Mouse (Mus musculus): ENCODE measurements around the gene Gm11487. TPM values are rescaled to one million over a fixed set of nuclear protein-coding genes. Genes with fewer than 3 reads are reported as not detected.
"Not testable (repeated sequence)": the region's sequence is repeated elsewhere in the genome, so short reads cannot be mapped to it uniquely, and the experiment has no call there.

The Gm11487 gene
- polyA plus RNA-seq (2015; fragmentation: Nextera tagmentation; extraction: Ambion mirVana): not detected in 2 replicates

DNA sequence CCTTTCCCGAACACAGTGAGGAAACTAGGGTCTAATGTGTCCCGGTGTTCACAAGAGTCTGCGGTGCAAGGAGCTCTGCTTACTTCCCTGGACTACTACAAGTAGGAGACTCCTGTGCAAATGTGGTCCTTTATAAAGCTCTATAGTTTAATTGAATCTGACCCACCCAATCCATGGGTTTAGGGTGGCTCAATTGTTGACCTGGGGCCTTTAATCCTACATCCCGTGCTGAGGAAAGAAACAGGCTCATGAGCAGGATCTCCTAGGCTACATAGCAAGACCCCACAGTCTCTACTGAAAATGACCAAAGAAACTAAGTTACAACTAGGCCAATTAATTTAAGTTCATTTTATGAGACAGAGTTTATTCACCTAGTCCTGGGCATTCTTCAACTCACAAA lies at the start of gene Gm11487:
Gm11487 (minus strand) TSS at position 101 of the 400 bp plus-strand sequence.
- WGBS: 90% methylated on average over 4 of the region's 4 CpGs
- H3K27me3 ChIP-seq; H3K36me3 ChIP-seq; H3K4me1 ChIP-seq (replicated peaks); H3K9me3 ChIP-seq; ATAC-seq (ENCODE audit: low FRiP score, low read depth); H3K27ac ChIP-seq (replicated peaks); H3K9ac ChIP-seq; H3K4me3 ChIP-seq; H3K4me2 ChIP-seq: not testable (repeated sequence)

- Histone ChIP-seq H3K27me3 (no peaks in the 10 kb centered on the region), H3K4me1 (replicated peaks) (no peaks in the 10 kb centered on the region), H3K27ac (replicated peaks) (no peak overlapping the region), H3K4me3 (no peak overlapping the region), H3K9ac (no peak overlapping the region), H3K4me2 (no peak overlapping the region), H3K9me3 (no peaks in the 10 kb centered on the region), H3K36me3 (no peaks in the 10 kb centered on the region)
- 65% methylated on average over 7 of the region's 7 CpGs for WGBS
- no peak for ATAC-seq (ENCODE audit: low FRiP score, low read depth)
Observed at GRCm38 (mm10) chr4:73444715-73445114, 39.8 kb upstream of the Gm11487 start.

GRCm38 (mm10) chr4:73442568-73442967 lies 37.7 kb upstream of the Gm11487 start:
- ATAC-seq (ENCODE audit: low FRiP score, low read depth): no peak
- H3K9me3 ChIP-seq: no peaks in the 10 kb centered on the region
- no peaks in the 10 kb centered on the region for H3K36me3 ChIP-seq
- no peak overlapping the region for H3K27ac ChIP-seq (replicated peaks)
- H3K9ac ChIP-seq: no peak overlapping the region
- no peak overlapping the region for H3K4me2 ChIP-seq
- 40% methylated on average over 1 of the region's 1 CpGs for WGBS
- H3K4me3 ChIP-seq: no peak overlapping the region
- H3K27me3 ChIP-seq: no peaks in the 10 kb centered on the region
- no peaks in the 10 kb centered on the region for H3K4me1 ChIP-seq (replicated peaks)

GRCm38 (mm10) chr4:73425903-73426302 lies 21.0 kb upstream of the Gm11487 start:
- Histone ChIP-seq H3K4me1 (replicated peaks) (no peaks in the 10 kb centered on the region), H3K27ac (replicated peaks) (no peak overlapping the region), H3K4me2 (no peak overlapping the region), H3K4me3 (no peak overlapping the region), H3K9me3 (no peaks in the 10 kb centered on the region), H3K36me3 (no peaks in the 10 kb centered on the region), H3K27me3 (no peaks in the 10 kb centered on the region), H3K9ac (no peak overlapping the region)
- WGBS: 80% methylated on average over 3 of the region's 3 CpGs
- ATAC-seq (ENCODE audit: low FRiP score, low read depth): no peak

DNA sequence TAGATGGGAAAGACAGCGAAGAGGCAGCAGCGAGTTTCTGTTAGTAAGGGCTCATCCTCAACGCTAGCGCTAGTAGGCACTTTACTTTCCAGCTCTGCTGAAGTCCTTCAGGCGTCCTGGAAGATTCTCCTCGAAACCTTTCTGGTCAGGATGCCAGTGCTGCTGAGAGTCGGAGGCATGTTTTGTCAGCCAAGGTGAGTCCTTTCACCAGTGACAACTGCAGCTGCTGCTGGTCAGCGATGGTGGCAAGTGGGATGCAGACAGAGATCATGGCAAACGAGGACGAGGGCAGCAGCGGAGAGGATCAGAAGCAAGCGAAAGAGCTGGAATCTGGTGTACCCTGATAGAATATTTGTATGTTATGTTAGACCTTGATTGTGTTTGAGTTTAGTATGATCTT lies 18.2 kb upstream of the Gm11487 start:
- H3K4me2 ChIP-seq: no peak overlapping the region
- H3K36me3 ChIP-seq: no peaks in the 10 kb centered on the region
- H3K9me3 ChIP-seq: no peaks in the 10 kb centered on the region
- no peaks in the 10 kb centered on the region for H3K4me1 ChIP-seq (replicated peaks)
- ATAC-seq (ENCODE audit: low FRiP score, low read depth): no peak
- 96% methylated on average over 12 of the region's 12 CpGs for WGBS
- no peak overlapping the region for H3K4me3 ChIP-seq
- H3K27me3 ChIP-seq: no peaks in the 10 kb centered on the region
- no peak overlapping the region for H3K27ac ChIP-seq (replicated peaks)
- no peak overlapping the region for H3K9ac ChIP-seq

DNA sequence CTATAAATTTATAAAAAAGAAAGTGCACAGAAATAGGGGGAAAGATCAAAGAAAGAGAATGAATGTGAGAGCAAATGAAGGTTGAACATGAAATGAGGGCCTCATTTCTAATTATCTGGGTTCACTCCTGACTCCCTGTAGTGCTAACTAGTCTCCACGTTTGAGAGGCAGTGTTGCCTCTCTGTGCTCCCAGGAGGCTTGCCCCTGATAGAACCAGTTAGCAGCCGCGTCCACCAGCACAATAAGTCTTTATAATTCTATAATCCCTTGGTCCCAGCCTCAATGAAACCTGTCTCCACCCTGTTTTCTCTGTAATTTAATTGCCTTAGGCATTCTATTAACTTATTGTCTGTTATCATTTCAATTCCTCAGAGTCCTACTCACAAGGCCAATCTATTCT lies 38.3 kb downstream of the Gm11487 start:
- Histone ChIP-seq H3K27ac (replicated peaks) (no peak overlapping the region), H3K9ac (no peak overlapping the region), H3K4me1 (replicated peaks) (no peaks in the 10 kb centered on the region), H3K27me3 (no peaks in the 10 kb centered on the region), H3K4me2 (no peak overlapping the region), H3K4me3 (no peak overlapping the region), H3K36me3 (no peaks in the 10 kb centered on the region), H3K9me3 (no peaks in the 10 kb centered on the region)
- WGBS: 19% methylated on average over 3 of the region's 3 CpGs
- ATAC-seq (ENCODE audit: low FRiP score, low read depth): no peak

Other genes starting within 250 kb of the Gm11487 start
- gene Gm11238, start 202.8 kb upstream of the Gm11487 start, polyA plus RNA-seq (2015; fragmentation: Nextera tagmentation; extraction: Ambion mirVana): not detected in 2 replicates
- not detected in 2 replicates for gene Gm11237, start 217.9 kb upstream of the Gm11487 start, polyA plus RNA-seq (2015; fragmentation: Nextera tagmentation; extraction: Ambion mirVana)
- not detected in 2 replicates for gene Gm11236, start 233.0 kb upstream of the Gm11487 start, polyA plus RNA-seq (2015; fragmentation: Nextera tagmentation; extraction: Ambion mirVana)

All from hindbrain, embryonic 15.5 days (tissue).